Mouse (Mus musculus) hindbrain, embryonic 15.5 days (tissue): ENCODE measurements around the gene Gpr83. TPM values are rescaled to one million over a fixed set of nuclear protein-coding genes. Genes with fewer than 3 reads are reported as not detected.
A peak's percentile ranks its signal among the peaks of the same experiment; 100 is the strongest.

ENCODE experiments used
- ATAC-seq: fragments of 200-750 bp; cut with Nextera tagmentation; 2 replicates; pipeline ENCODE4 v1.8.0; 2017; ENCODE audit warnings: low read depth, moderate number of reproducible peaks, moderate TSS enrichment; ENCODE audit not compliant: low FRiP score
- H3K27ac ChIP-seq: fragments of 300-500 bp; sonication (generic); replicated peaks from 2 replicates; pipeline ENCODE4 v1.5.1; 2015; ENCODE audit warnings: mild to moderate bottlenecking, inconsistent platforms
- H3K27me3 ChIP-seq: fragments of 300-500 bp; sonication (generic); 2 replicates; pipeline ENCODE4 v1.6.1; 2015; ENCODE audit warnings: control low read depth, inconsistent platforms
- H3K36me3 ChIP-seq: fragments of 300-500 bp; sonication (generic); 2 replicates; pipeline ENCODE4 v1.6.1; 2015; ENCODE audit warnings: control low read depth, inconsistent platforms
- H3K4me1 ChIP-seq: fragments of 300-500 bp; sonication (generic); replicated peaks from 2 replicates; pipeline ENCODE4 v1.6.1; 2015; ENCODE audit warnings: control low read depth, inconsistent platforms
- H3K4me2 ChIP-seq: fragments of 300-500 bp; sonication (generic); 2 replicates; pipeline ENCODE4 v1.6.1; 2015; ENCODE audit warnings: moderate library complexity, mild to moderate bottlenecking, inconsistent platforms
- H3K4me3 ChIP-seq: fragments of 300-500 bp; sonication (generic); 2 replicates; pipeline ENCODE4 v1.5.1; 2015; ENCODE audit warnings: mild to moderate bottlenecking, inconsistent platforms
- H3K9ac ChIP-seq: fragments of 300-500 bp; sonication (generic); 2 replicates; pipeline ENCODE4 v1.6.1; 2015; ENCODE audit warnings: inconsistent platforms
- H3K9me3 ChIP-seq: fragments of 300-500 bp; sonication (generic); 2 replicates; pipeline ENCODE4 v1.6.1; 2016; ENCODE audit warnings: control low read depth, inconsistent platforms
- WGBS: fragments of 180-500 bp; shearing (Covaris S2); methylation state at CpG from one replicate; pipeline ENCODE4 v1.1.7; 2015; 5-methylcytosine and 5-hydroxymethylcytosine counted together
- polyA plus RNA-seq: library from polyadenylated mRNA; unstranded; fragments of >200 nt; fragmentation: Nextera tagmentation; extraction: Ambion mirVana; gene quantifications from 2 replicates; pipeline ENCODE4 v1.2.1, GENCODE M21; 2015

Gpr83 gene
- polyA plus RNA-seq, 1 experiment from 2014 or later = 1.6 TPM

- 75% methylated on average over 2 of the region's 2 CpGs for WGBS
- H3K4me2 ChIP-seq = no peak overlapping the region
- 0 out of 2 replicates have a peak, but pooled peaks cover 4% of the 10 kb centered on the region for H3K4me1 ChIP-seq
- ATAC-seq = no peak
- no peaks in the 10 kb centered on the region for H3K27me3 ChIP-seq
- no peak overlapping the region for H3K4me3 ChIP-seq
- H3K27ac ChIP-seq = no peak overlapping the region
- no peak overlapping the region for H3K9ac ChIP-seq
- H3K9me3 ChIP-seq = no peaks in the 10 kb centered on the region
- H3K36me3 ChIP-seq = no peaks in the 10 kb centered on the region
Measured at GRCm38 (mm10) chr9:14912037-14912436, 52.0 kb downstream of the Gpr83 start.

- no peaks in the 10 kb centered on the region for H3K9me3 ChIP-seq
- no peaks in the 10 kb centered on the region for H3K27me3 ChIP-seq
- no peak overlapping the region for H3K4me2 ChIP-seq
- WGBS = 94% methylated on average over 2 of the region's 2 CpGs
- peaks cover 9% of the 10 kb centered on the region; the same call in 1 of the 2 replicates for H3K4me1 ChIP-seq
- no peak overlapping the region for H3K4me3 ChIP-seq
- no peak overlapping the region for H3K27ac ChIP-seq
- no peaks in the 10 kb centered on the region for H3K36me3 ChIP-seq
- no peak; the same call in 1 of the 2 replicates for ATAC-seq
- H3K9ac ChIP-seq = no peak overlapping the region
Measured at GRCm38 (mm10) chr9:14917661-14918060, 57.7 kb downstream of the Gpr83 start.

- Histone ChIP-seq H3K4me2 (0 out of 2 replicates have a peak overlapping the region, but pooled peaks have one; percentile 10), H3K4me1 (peaks cover 9% of the 10 kb centered on the region; the same call in 1 of the 2 replicates), H3K9ac (no peak overlapping the region), H3K36me3 (no peaks in the 10 kb centered on the region), H3K4me3 (no peak overlapping the region), H3K27ac (no peak overlapping the region), H3K9me3 (no peaks in the 10 kb centered on the region), H3K27me3 (no peaks in the 10 kb centered on the region)
- WGBS = 50% methylated on average over 5 of the region's 5 CpGs
- peak; percentile 38; the same call in 1 of the 2 replicates for ATAC-seq
Measured at GRCm38 (mm10) chr9:14918825-14919668, 59.0 kb downstream of the Gpr83 start.

Other genes starting within 250 kb of the Gpr83 start
- 8.1 and 8.4 TPM in 2 replicates for gene Amotl1, start 215.2 kb upstream of the Gpr83 start, polyA plus RNA-seq
- gene Piwil4, start 119.5 kb upstream of the Gpr83 start, polyA plus RNA-seq = 0.41 and 0.43 TPM in 2 replicates
- gene Fut4, start 107.8 kb upstream of the Gpr83 start, polyA plus RNA-seq = 1.8 TPM in 2 replicates
- 2.7 and 4.2 TPM in 2 replicates for gene 1700012B09Rik, start 89.2 kb upstream of the Gpr83 start, polyA plus RNA-seq
- gene Mre11a, start 75.6 kb upstream of the Gpr83 start, polyA plus RNA-seq = 11.5 and 12.5 TPM in 2 replicates
- gene Ankrd49, start 75.4 kb upstream of the Gpr83 start, polyA plus RNA-seq = 25.6 and 26.8 TPM in 2 replicates
- gene Izumo1r, start 43.7 kb downstream of the Gpr83 start, polyA plus RNA-seq = not detected in 2 replicates
- 171 and 184 TPM in 2 replicates for gene Panx1, start 185.3 kb downstream of the Gpr83 start, polyA plus RNA-seq